Mouse (Mus musculus): ENCODE data around the gene Bcas3.

Bcas3 gene

GRCm38 (mm10) chr11:85615421-85615820, 262.5 kb downstream of the Bcas3 start:
- DNase-seq (ENCODE audit: low spot score), result no peak

GRCm38 (mm10) chr11:85621486-85621885, 268.5 kb downstream of the Bcas3 start:
- DNase-seq (ENCODE audit: low spot score), result no peak

- DNase-seq (ENCODE audit: low spot score), result no peak
These were observed 269.0 kb downstream of the Bcas3 start for GRCm38 (mm10) chr11:85621994-85622393.

GRCm38 (mm10) chr11:85625206-85625605, 272.2 kb downstream of the Bcas3 start:
- no peak for DNase-seq (ENCODE audit: low spot score)

- DNase-seq (ENCODE audit: low spot score), result no peak
These were observed 273.9 kb downstream of the Bcas3 start for GRCm38 (mm10) chr11:85626846-85627245.

GRCm38 (mm10) chr11:85627405-85627804, 274.4 kb downstream of the Bcas3 start:
- no peak for DNase-seq (ENCODE audit: low spot score)

GRCm38 (mm10) chr11:85628303-85629063, 275.5 kb downstream of the Bcas3 start:
- DNase-seq (ENCODE audit: low spot score), result no peak

GRCm38 (mm10) chr11:85632568-85632981, 279.6 kb downstream of the Bcas3 start:
- no peak for DNase-seq (ENCODE audit: low spot score)

- no peak for DNase-seq (ENCODE audit: low spot score)
These were observed 285.9 kb downstream of the Bcas3 start for GRCm38 (mm10) chr11:85638696-85639495.

GRCm38 (mm10) chr11:85640659-85641058, 287.7 kb downstream of the Bcas3 start:
- DNase-seq (ENCODE audit: low spot score), result no peak

- DNase-seq (ENCODE audit: low spot score), result no peak
These were observed 288.5 kb downstream of the Bcas3 start for GRCm38 (mm10) chr11:85641486-85641885.

- no peak for DNase-seq (ENCODE audit: low spot score)
These were observed 289.6 kb downstream of the Bcas3 start for GRCm38 (mm10) chr11:85642591-85642990.

- no peak for DNase-seq (ENCODE audit: low spot score)
These were observed 290.1 kb downstream of the Bcas3 start for GRCm38 (mm10) chr11:85643025-85643424.

GRCm38 (mm10) chr11:85643479-85644000, 290.6 kb downstream of the Bcas3 start:
- no peak for DNase-seq (ENCODE audit: low spot score)

GRCm38 (mm10) chr11:85644027-85644747, 291.2 kb downstream of the Bcas3 start:
- DNase-seq (ENCODE audit: low spot score), result no peak

- no peak for DNase-seq (ENCODE audit: low spot score)
These were observed 291.7 kb downstream of the Bcas3 start for GRCm38 (mm10) chr11:85644748-85645060.

GRCm38 (mm10) chr11:85645152-85645835, 292.3 kb downstream of the Bcas3 start:
- no peak for DNase-seq (ENCODE audit: low spot score)

- no peak for DNase-seq (ENCODE audit: low spot score)
These were observed 295.9 kb downstream of the Bcas3 start for GRCm38 (mm10) chr11:85648893-85649292.

GRCm38 (mm10) chr11:85649373-85649772, 296.4 kb downstream of the Bcas3 start:
- DNase-seq (ENCODE audit: low spot score), result no peak

GRCm38 (mm10) chr11:85657471-85657870, 304.5 kb downstream of the Bcas3 start:
- DNase-seq (ENCODE audit: low spot score), result no peak

GRCm38 (mm10) chr11:85660304-85660703, 307.3 kb downstream of the Bcas3 start:
- DNase-seq (ENCODE audit: low spot score), result no peak

- DNase-seq (ENCODE audit: low spot score), result no peak
These were observed 314.2 kb downstream of the Bcas3 start for GRCm38 (mm10) chr11:85667176-85667575.

Measured in urinary bladder, postnatal 25 days (tissue).